Mouse (Mus musculus) forebrain, embryonic 16.5 days (tissue): ENCODE results near the gene Sec31a. TPM values are rescaled to one million over a fixed set of nuclear protein-coding genes. Genes with fewer than 3 reads are reported as not detected.
A peak's percentile ranks its signal among the peaks of the same experiment; 100 is the strongest.
"Not testable (repeated sequence)": the region's sequence is repeated elsewhere in the genome, so short reads cannot be mapped to it uniquely, and the experiment has no call there.

Source experiments
- ATAC-seq: fragments of 200-750 bp; cut with Nextera tagmentation; 2 replicates; pipeline ENCODE4 v1.8.0; 2017; ENCODE audit warnings: mild to moderate bottlenecking, moderate library complexity
- H3K27ac ChIP-seq: fragments of 300-500 bp; sonication (generic); 2 replicates; pipeline ENCODE4 v1.5.1; 2014; ENCODE audit warnings: low read length, control low read depth
- H3K27me3 ChIP-seq: fragments of 300-500 bp; sonication (generic); replicated peaks from 2 replicates; pipeline ENCODE4 v1.6.1; 2014; ENCODE audit warnings: low read length; ENCODE audit not compliant: control insufficient read depth, insufficient read depth
- H3K36me3 ChIP-seq: fragments of 300-500 bp; sonication (generic); 2 replicates; pipeline ENCODE4 v1.6.1; 2014; ENCODE audit not compliant: control insufficient read depth, insufficient read depth
- H3K4me1 ChIP-seq: fragments of 300-500 bp; sonication (generic); replicated peaks from 2 replicates; pipeline ENCODE4 v1.6.1; 2014; ENCODE audit warnings: low read length; ENCODE audit not compliant: control insufficient read depth, insufficient read depth
- H3K4me2 ChIP-seq: fragments of 300-500 bp; sonication (generic); 2 replicates; pipeline ENCODE4 v1.6.1; 2014; ENCODE audit warnings: mild to moderate bottlenecking, low read length, control low read depth
- H3K4me3 ChIP-seq: fragments of 300-500 bp; sonication (generic); replicated peaks from 2 replicates; pipeline ENCODE4 v1.5.1; 2014; ENCODE audit warnings: mild to moderate bottlenecking, low read length, control low read depth
- H3K9ac ChIP-seq: fragments of 300-500 bp; sonication (generic); replicated peaks from 2 replicates; pipeline ENCODE4 v1.6.1; 2014; ENCODE audit warnings: low read depth, low read length, control low read depth
- H3K9me3 ChIP-seq: fragments of 300-500 bp; sonication (generic); 2 replicates; pipeline ENCODE4 v1.6.1; 2016; ENCODE audit warnings: low read length; ENCODE audit not compliant: control insufficient read depth
- WGBS: fragments of 180-500 bp; shearing (Covaris S2); extraction: QIAGEN DNeasy Blood & Tissue Kit; methylation state at CpG from one replicate; pipeline ENCODE4 v1.1.7; 2014; 5-methylcytosine and 5-hydroxymethylcytosine counted together
- polyA plus RNA-seq: library from polyadenylated mRNA; unstranded; fragments of >200 nt; fragmentation: Nextera tagmentation; extraction: Ambion mirVana; gene quantifications from 2 replicates; pipeline ENCODE4 v1.2.1, GENCODE M21; 2015

The Sec31a gene
- polyA plus RNA-seq, 1 experiment from 2014 or later = 91.0 TPM

DNA sequence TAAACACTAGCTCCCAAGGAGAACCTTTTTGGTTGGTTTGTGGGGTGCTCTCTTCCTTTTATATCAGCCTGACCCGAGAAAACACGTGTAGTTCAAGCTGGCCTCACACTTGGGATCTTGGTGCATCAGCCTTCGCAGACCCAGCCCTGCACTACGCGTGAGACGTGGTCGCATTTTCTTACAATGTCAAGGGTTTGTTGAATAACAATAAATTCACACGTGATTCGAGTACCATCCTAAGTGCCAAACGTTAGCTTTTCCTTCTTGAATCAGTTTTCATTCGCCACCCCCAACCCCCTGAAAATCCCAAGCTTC lies 14.0 kb upstream of the Sec31a start:
- ATAC-seq = peak; percentile 3; the same call in 1 of the 2 replicates

DNA sequence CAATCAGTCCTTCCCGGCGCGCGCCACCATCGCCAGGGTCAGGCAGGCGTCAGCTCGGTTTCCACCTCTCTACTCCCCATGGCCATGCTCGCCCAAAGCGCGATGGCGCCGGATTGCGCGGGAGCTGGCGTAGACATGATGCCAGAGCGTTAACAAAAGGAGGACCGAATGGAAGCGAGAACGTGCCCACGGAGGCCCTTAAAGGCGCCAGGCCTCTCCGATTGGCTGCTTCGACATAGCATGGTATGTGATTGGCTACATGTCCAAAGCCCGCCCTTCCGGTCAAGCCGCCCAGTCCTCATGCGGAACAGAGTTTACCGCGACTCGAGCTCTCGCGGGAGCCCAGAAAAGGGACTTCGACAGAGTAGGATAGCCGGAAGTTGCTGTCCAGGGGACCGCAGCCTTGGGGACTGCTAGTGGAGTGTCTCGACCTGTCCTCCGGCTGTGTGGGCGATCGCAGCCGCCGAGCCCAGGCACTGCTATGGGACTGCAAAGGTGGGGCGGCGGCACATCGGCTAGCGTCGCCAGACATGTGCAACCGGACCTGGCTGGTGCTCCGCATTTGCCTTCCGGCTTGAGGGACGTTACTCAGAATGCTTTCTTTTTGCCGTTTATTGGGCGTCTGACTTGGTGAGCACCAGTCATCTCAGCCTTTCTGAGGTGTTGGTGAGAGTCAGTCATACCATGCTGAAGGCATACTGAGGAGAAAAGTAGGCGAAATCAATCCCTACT lies 13.5 kb upstream of the Sec31a start:
- under 1% methylated on average over 53 of the region's 53 CpGs for WGBS
- Histone ChIP-seq H3K4me2 (peak overlapping the region; percentile 98), H3K9me3 (no peaks in the 10 kb centered on the region), H3K27me3 (no peaks in the 10 kb centered on the region), H3K4me3 (peak overlapping the region; percentile 80), H3K36me3 (peaks cover 9% of the 10 kb centered on the region; the same call in 1 of the 2 replicates), H3K4me1 (peaks cover 41% of the 10 kb centered on the region), H3K27ac (peak overlapping the region; percentile 91), H3K9ac (peak overlapping the region; percentile 91)
- peak; percentile 99 for ATAC-seq

More for the DNA sequence above, 14.0 kb upstream of the Sec31a start:
- Histone ChIP-seq H3K36me3 (peaks cover 9% of the 10 kb centered on the region; the same call in 1 of the 2 replicates), H3K9ac (peak overlapping the region; percentile 91), H3K4me1 (peaks cover 36% of the 10 kb centered on the region), H3K27me3 (no peaks in the 10 kb centered on the region), H3K4me2 (peak overlapping the region; percentile 91), H3K9me3 (no peaks in the 10 kb centered on the region), H3K27ac (peak overlapping the region; percentile 91), H3K4me3 (peak overlapping the region; percentile 80)
- WGBS = 4% methylated on average over 11 of the region's 11 CpGs

GRCm38 (mm10) chr5:100428734-100429343 lies 12.8 kb upstream of the Sec31a start:
- peak overlapping the region; percentile 91 for H3K9ac ChIP-seq
- peaks cover 48% of the 10 kb centered on the region for H3K4me1 ChIP-seq
- H3K4me3 ChIP-seq = peak overlapping the region; percentile 80
- H3K27me3 ChIP-seq = no peaks in the 10 kb centered on the region
- ATAC-seq = peak; percentile 53
- peak overlapping the region; percentile 90 for H3K27ac ChIP-seq
- peaks cover 12% of the 10 kb centered on the region for H3K36me3 ChIP-seq
- WGBS = under 1% methylated on average over 20 of the region's 20 CpGs
- H3K4me2 ChIP-seq = peak overlapping the region; percentile 98
- no peaks in the 10 kb centered on the region for H3K9me3 ChIP-seq

DNA sequence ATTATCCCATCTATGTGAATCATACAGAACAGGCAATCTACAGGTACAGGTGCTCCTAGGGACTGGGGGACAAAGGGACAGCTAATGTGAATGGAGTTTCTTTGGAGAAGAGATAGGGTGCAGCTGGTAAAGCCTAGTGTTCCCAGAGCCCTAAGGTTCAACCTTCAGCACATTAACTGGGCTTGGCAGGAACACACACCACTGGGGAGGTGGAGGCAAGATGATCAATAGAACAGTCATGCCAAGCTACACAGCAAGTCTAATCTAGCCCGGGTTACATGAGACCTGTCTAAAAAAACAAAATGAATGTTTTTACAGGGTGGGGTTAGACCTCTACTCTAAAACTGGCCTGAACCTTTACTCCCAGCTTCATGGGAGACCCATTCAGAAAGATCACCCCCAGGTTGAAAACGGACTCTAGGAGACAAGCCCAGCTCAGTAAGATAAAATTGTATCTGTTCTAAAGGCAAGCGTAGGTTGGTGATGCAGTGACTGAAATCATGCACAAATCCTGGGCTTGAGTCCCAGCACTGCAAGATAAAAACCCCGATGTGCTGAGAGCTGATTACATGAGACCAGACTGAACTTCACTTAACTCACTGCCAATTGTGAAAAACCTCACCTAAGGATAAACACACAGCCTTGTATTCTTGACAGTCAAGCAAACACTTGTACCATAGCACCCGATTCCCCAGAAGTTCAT lies 12.1 kb upstream of the Sec31a start:
- peaks cover 52% of the 10 kb centered on the region for H3K4me1 ChIP-seq
- H3K27me3 ChIP-seq = no peaks in the 10 kb centered on the region
- H3K9me3 ChIP-seq = no peaks in the 10 kb centered on the region
- peak overlapping the region; percentile 18; the same call in 1 of the 2 replicates for H3K27ac ChIP-seq
- peak overlapping the region; percentile 98 for H3K4me2 ChIP-seq
- WGBS = 10% methylated on average over 5 of the region's 5 CpGs
- peaks cover 15% of the 10 kb centered on the region for H3K36me3 ChIP-seq
- H3K9ac ChIP-seq = peak overlapping the region; percentile 70
- H3K4me3 ChIP-seq = peak overlapping the region; percentile 80
- ATAC-seq = no peak

GRCm38 (mm10) chr5:100427276-100427675 lies 11.2 kb upstream of the Sec31a start:
- 49% methylated on average over 9 of the region's 9 CpGs for WGBS
- Histone ChIP-seq H3K4me3 (peak overlapping the region; percentile 80), H3K27me3 (no peaks in the 10 kb centered on the region), H3K4me2 (peak overlapping the region; percentile 98), H3K9ac (peak overlapping the region; percentile 70), H3K9me3 (no peaks in the 10 kb centered on the region), H3K36me3 (peaks cover 16% of the 10 kb centered on the region), H3K27ac (no peak overlapping the region), H3K4me1 (peaks cover 58% of the 10 kb centered on the region)
- ATAC-seq = no peak

DNA sequence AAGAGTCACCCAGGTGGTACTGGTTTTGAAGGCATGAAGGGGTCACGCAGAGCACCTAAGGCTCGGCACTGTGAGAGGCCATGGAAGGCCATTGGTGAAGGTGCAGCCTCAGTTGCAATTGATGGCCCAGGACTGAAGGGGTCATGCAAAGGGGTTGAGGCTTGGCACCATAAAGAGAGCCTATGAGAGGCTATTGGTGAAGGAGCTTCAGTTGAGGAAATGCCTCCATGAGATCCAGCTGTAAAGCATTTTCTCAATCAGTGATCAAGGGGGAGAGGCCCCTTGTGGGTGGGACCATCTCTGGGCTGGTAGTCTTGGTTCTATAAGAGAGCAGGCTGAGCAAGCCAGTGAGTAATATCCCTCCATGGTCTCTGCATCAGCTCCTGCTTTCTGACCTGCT lies 9.8 kb upstream of the Sec31a start:
- not testable (repeated sequence) for H3K27ac ChIP-seq, H3K4me3 ChIP-seq, H3K9ac ChIP-seq, H3K27me3 ChIP-seq, H3K4me2 ChIP-seq, ATAC-seq, H3K9me3 ChIP-seq
- Histone ChIP-seq H3K4me1 (peaks cover 57% of the 10 kb centered on the region), H3K36me3 (peaks cover 26% of the 10 kb centered on the region)
- WGBS = 92% methylated on average over 2 of the region's 2 CpGs

GRCm38 (mm10) chr5:100424252-100424651 lies 8.2 kb upstream of the Sec31a start:
- Histone ChIP-seq H3K27me3 (no peaks in the 10 kb centered on the region), H3K27ac (no peak overlapping the region), H3K36me3 (peaks cover 33% of the 10 kb centered on the region), H3K4me3 (no peak overlapping the region), H3K9ac (no peak overlapping the region), H3K4me1 (peaks cover 48% of the 10 kb centered on the region), H3K4me2 (peak overlapping the region; percentile 16; the same call in 1 of the 2 replicates), H3K9me3 (no peaks in the 10 kb centered on the region)
- WGBS = 79% methylated on average over 3 of the region's 3 CpGs
- ATAC-seq = no peak

DNA sequence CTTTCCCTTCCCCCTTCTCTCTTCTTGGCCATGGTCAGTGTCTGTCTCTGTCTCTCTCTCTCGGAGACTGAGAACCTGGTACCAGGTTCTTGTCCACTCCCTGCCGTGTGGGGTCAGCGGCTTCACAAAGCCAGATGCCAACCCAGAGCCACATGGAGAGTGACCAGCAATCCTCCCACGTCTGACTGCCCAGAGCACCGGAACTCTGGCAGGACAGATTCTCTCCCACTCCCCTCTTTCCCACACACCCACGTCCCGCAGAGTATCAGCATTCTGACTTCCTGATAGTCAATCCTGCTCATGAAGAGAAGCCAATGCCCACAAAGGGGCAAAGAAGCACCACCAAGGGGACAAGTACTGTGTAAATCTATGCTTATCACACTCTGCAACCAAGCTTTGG lies 7.6 kb upstream of the Sec31a start:
- Histone ChIP-seq H3K9ac (no peak overlapping the region), H3K4me2 (no peak overlapping the region), H3K4me1 (peaks cover 48% of the 10 kb centered on the region), H3K27me3 (no peaks in the 10 kb centered on the region), H3K4me3 (no peak overlapping the region), H3K27ac (no peak overlapping the region), H3K36me3 (peaks cover 39% of the 10 kb centered on the region), H3K9me3 (no peaks in the 10 kb centered on the region)
- 77% methylated on average over 7 of the region's 7 CpGs for WGBS
- no peak for ATAC-seq

GRCm38 (mm10) chr5:100418861-100419260 lies 2.8 kb upstream of the Sec31a start:
- WGBS = 70% methylated on average over 4 of the region's 4 CpGs

More at GRCm38 (mm10) chr5:100418861-100419260, 2.8 kb upstream of the Sec31a start:
- peaks cover 23% of the 10 kb centered on the region for H3K4me1 ChIP-seq
- no peak overlapping the region for H3K9ac ChIP-seq
- ATAC-seq = no peak
- H3K4me2 ChIP-seq = no peak overlapping the region
- H3K36me3 ChIP-seq = peaks cover 29% of the 10 kb centered on the region
- H3K27ac ChIP-seq = 0 out of 2 replicates have a peak overlapping the region, but pooled peaks have one; percentile 7
- H3K27me3 ChIP-seq = no peaks in the 10 kb centered on the region
- H3K4me3 ChIP-seq = no peak overlapping the region
- no peaks in the 10 kb centered on the region for H3K9me3 ChIP-seq
